Mouse (Mus musculus): ENCODE data around the gene Cps1. TPM values are rescaled to one million over a fixed set of nuclear protein-coding genes. Genes with fewer than 3 reads are reported as not detected.

Cps1 gene
- polyA plus RNA-seq, 1 experiment from 2014 or later, result 0.04 TPM

DNA sequence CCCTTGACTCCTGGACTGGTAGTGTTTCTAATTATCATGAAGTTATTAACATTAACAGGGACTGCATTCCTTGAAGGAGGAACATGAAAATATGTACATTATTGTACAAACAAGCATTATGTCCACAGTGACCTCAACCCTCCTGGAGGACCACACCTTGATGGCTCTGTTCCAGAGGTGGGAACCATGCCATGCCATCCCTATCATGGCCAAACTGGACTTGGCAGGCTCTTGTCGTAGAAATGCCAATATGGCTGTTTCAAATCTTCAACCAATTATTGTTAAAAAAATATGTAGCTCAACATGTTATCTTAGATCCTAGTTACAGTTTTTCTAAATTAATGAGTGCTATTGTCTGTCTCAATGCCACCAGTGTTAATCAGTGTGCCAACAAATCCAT, 116.1 kb downstream of the Cps1 start:
- Histone ChIP-seq H3K4me1 (no peaks in the 10 kb centered on the region), H3K36me3 (replicated peaks) (no peaks in the 10 kb centered on the region), H3K27ac (replicated peaks) (no peak overlapping the region), H3K9me3 (no peaks in the 10 kb centered on the region), H3K4me3 (no peak overlapping the region), H3K27me3 (replicated peaks; ENCODE audit: low read depth, poor library complexity, severe bottlenecking) (no peaks in the 10 kb centered on the region)
- DNase-seq (ENCODE audit: low spot score), result no peak
- WGBS, result 95% methylated on average over 1 of the region's 1 CpGs

DNA sequence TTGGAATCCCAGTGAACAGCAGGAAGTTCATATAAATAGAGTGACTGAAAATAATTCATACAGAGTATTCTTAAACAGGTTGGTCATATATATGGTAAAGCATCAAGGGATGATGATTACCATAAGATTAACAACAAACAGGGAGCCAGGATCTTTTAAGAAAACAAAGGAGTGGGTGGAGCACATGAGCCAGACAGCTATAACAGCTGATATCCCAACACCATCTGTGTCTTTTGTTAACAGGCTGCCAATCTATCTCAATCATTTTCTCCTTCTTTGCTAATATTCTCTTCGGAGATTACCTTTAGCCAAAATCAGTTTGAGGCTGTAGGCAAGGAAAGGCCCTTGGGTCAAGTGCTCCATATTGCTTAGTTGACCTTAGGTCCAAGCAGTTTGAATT, 142.4 kb downstream of the Cps1 start:
- H3K4me3 ChIP-seq, result no peak overlapping the region
- 71% methylated on average over 1 of the region's 1 CpGs for WGBS
- no peaks in the 10 kb centered on the region for H3K4me1 ChIP-seq
- no peak overlapping the region for H3K27ac ChIP-seq (replicated peaks)
- H3K9me3 ChIP-seq, result no peaks in the 10 kb centered on the region
- H3K27me3 ChIP-seq (replicated peaks; ENCODE audit: low read depth, poor library complexity, severe bottlenecking), result no peaks in the 10 kb centered on the region
- H3K36me3 ChIP-seq (replicated peaks), result no peaks in the 10 kb centered on the region
- no peak for DNase-seq (ENCODE audit: low spot score)

DNA sequence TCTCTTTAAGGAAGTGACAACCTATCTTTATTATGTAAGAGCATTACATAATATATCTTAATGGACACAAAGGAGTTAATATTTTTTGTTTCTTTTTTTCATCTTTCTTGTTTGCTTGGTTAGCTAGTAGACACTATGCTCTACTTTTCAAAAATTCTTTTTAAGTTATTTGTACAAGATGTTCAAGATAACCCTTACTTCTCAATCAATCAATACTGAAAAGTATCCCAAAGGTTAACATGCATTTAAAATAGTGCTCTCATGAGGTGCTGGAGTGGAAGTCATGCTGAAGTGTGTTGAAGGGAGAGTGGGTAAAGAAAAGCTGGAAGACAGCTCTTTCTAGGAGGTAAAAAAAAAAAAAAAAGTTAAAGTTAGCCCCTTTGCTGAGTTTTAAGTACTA, 145.1 kb downstream of the Cps1 start:
- no peak overlapping the region for H3K4me3 ChIP-seq
- H3K4me1 ChIP-seq, result no peaks in the 10 kb centered on the region
- no peak for DNase-seq (ENCODE audit: low spot score)
- H3K27me3 ChIP-seq (replicated peaks; ENCODE audit: low read depth, poor library complexity, severe bottlenecking), result no peaks in the 10 kb centered on the region
- H3K9me3 ChIP-seq, result no peaks in the 10 kb centered on the region
- H3K27ac ChIP-seq (replicated peaks), result no peak overlapping the region
- H3K36me3 ChIP-seq (replicated peaks), result no peaks in the 10 kb centered on the region

DNA sequence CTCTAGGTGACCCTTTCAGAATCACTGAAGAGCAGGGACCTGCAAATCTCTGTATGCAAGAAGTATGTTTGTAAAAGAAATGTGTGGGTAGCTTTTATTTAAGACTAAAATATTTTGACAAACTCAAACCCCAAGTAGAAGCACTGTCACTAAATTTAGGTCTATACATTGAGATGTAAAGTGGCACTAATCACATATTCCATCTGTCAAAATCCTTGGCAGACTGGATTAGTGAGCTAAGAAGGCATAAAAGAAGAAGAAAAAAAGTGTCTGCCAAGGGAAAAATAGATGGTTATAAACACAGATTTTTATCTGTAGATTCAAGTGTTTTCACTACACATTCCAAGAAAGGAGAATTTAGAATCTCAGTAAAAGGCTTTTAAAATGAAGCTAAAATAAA, 145.6 kb downstream of the Cps1 start:
- no peak for DNase-seq (ENCODE audit: low spot score)
- H3K9me3 ChIP-seq, result no peaks in the 10 kb centered on the region
- no peaks in the 10 kb centered on the region for H3K4me1 ChIP-seq
- no peaks in the 10 kb centered on the region for H3K36me3 ChIP-seq (replicated peaks)
- H3K27ac ChIP-seq (replicated peaks), result no peak overlapping the region
- no peaks in the 10 kb centered on the region for H3K27me3 ChIP-seq (replicated peaks; ENCODE audit: low read depth, poor library complexity, severe bottlenecking)
- H3K4me3 ChIP-seq, result no peak overlapping the region

DNA sequence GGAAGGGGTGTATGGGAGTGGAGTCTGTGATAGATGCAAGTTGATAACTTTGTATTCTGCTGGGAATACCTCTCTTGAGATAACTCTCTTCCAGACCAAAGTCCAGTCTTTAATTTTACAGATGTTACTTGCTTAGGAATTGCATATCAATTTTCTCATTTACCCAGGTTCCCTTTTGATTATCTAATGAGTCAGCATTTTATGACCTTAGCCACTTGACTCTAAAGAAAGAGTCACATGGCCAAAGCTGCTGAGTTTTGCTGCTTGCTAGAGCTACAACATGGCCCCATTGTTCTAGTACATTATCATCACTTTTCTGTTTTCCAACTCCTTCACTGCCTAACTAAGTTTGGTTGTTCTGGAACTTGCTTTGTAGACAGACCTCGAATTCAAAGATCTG, 153.4 kb downstream of the Cps1 start:
- no peaks in the 10 kb centered on the region for H3K36me3 ChIP-seq (replicated peaks)
- H3K9me3 ChIP-seq, result no peaks in the 10 kb centered on the region
- H3K4me1 ChIP-seq, result no peaks in the 10 kb centered on the region
- H3K4me3 ChIP-seq, result no peak overlapping the region
- no peak for DNase-seq (ENCODE audit: low spot score)
- H3K27me3 ChIP-seq (replicated peaks; ENCODE audit: low read depth, poor library complexity, severe bottlenecking), result no peaks in the 10 kb centered on the region
- H3K27ac ChIP-seq (replicated peaks), result no peak overlapping the region
- 86% methylated on average over 1 of the region's 1 CpGs for WGBS

Other genes with a start within 250 kb of the Cps1 start
- gene Myl1, start 177.6 kb upstream of the Cps1 start, polyA plus RNA-seq (2016; fragmentation: Nextera tagmentation; extraction: Ambion mirVana), result 0.54 and 1.3 TPM in 2 replicates
- gene Lancl1, start 84.2 kb upstream of the Cps1 start, polyA plus RNA-seq (2016; fragmentation: Nextera tagmentation; extraction: Ambion mirVana), result 70.7 and 79.7 TPM in 2 replicates